Mouse (Mus musculus): ENCODE measurements around the gene U90926. TPM values are rescaled to one million over a fixed set of nuclear protein-coding genes. Genes with fewer than 3 reads are reported as not detected.

The U90926 gene
- total and polyA plus RNA-seq, 2 experiments: not detected

DNA sequence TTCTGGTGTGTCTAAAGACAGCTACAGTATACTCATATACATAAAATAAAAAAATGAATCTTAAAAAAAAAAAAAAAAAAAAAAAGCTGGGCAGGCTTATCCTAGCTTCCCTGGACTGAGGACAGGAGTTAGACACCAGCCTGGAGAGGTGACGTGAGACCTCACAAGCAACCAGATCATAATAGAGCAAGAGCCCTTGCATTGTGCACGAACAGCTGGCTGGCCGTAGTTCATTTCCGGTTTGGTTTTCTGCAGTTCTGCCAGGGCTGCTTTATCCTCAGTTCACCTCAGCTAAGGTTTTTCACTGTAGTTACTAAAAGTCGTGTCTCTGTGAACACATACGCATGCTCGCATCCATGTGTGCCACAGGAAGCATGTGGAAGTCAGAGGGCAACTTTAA is 12.6 kb upstream of the U90926 start:
- no peak for DNase-seq (ENCODE audit: extremely low read depth, low read depth, low spot score)
- WGBS: 53% methylated on average over 7 of the region's 7 CpGs
- no peak overlapping the region for H3K9ac ChIP-seq (ENCODE audit: low read depth, low read length)
- no peaks in the 10 kb centered on the region for H3K27me3 ChIP-seq (ENCODE audit: control insufficient read depth, insufficient read depth, low read length)
- no peaks in the 10 kb centered on the region for H3K4me1 ChIP-seq (ENCODE audit: control insufficient read depth, insufficient read depth, low read length)
- no peak overlapping the region for H3K27ac ChIP-seq (replicated peaks; ENCODE audit: insufficient read depth, low read depth, low read length)
- no peak overlapping the region for H3K4me3 ChIP-seq (ENCODE audit: insufficient read depth, low read depth, low read length)
- TF ChIP-seq POLR2A (IDR thresholded peaks at IDR 0.05; ENCODE audit: extremely low read depth, insufficient read depth, low read length): no peak
- no peak for TF ChIP-seq CTCF (IDR thresholded peaks at IDR 0.05; ENCODE audit: low read depth, low read length)
- no peaks in the 10 kb centered on the region for H3K36me3 ChIP-seq (ENCODE audit: control insufficient read depth, insufficient read depth, low read length)
- no peaks in the 10 kb centered on the region for H3K79me2 ChIP-seq (ENCODE audit: control insufficient read depth, insufficient read depth, low read length)

GRCm38 (mm10) chr5:92220287-92220902 is 5.2 kb upstream of the U90926 start:
- no peaks in the 10 kb centered on the region for H3K4me1 ChIP-seq (ENCODE audit: control insufficient read depth, insufficient read depth, low read length)
- no peak overlapping the region for H3K4me3 ChIP-seq (ENCODE audit: insufficient read depth, low read depth, low read length)
- TF ChIP-seq CTCF (IDR thresholded peaks at IDR 0.05; ENCODE audit: low read depth, low read length) (no peak), POLR2A (IDR thresholded peaks at IDR 0.05; ENCODE audit: extremely low read depth, insufficient read depth, low read length) (no peak)
- H3K27ac ChIP-seq (replicated peaks; ENCODE audit: insufficient read depth, low read depth, low read length): no peak overlapping the region
- H3K79me2 ChIP-seq (ENCODE audit: control insufficient read depth, insufficient read depth, low read length): no peaks in the 10 kb centered on the region
- H3K36me3 ChIP-seq (ENCODE audit: control insufficient read depth, insufficient read depth, low read length): no peaks in the 10 kb centered on the region
- no peaks in the 10 kb centered on the region for H3K27me3 ChIP-seq (ENCODE audit: control insufficient read depth, insufficient read depth, low read length)
- H3K9ac ChIP-seq (ENCODE audit: low read depth, low read length): no peak overlapping the region
- WGBS: 92% methylated on average over 8 of the region's 8 CpGs
- no peak for DNase-seq (ENCODE audit: extremely low read depth, low read depth, low spot score)

- WGBS: 73% methylated on average over 6 of the region's 6 CpGs
- Histone ChIP-seq H3K4me1 (ENCODE audit: control insufficient read depth, insufficient read depth, low read length) (no peaks in the 10 kb centered on the region), H3K27me3 (ENCODE audit: control insufficient read depth, insufficient read depth, low read length) (no peaks in the 10 kb centered on the region), H3K9ac (ENCODE audit: low read depth, low read length) (no peak overlapping the region), H3K79me2 (ENCODE audit: control insufficient read depth, insufficient read depth, low read length) (no peaks in the 10 kb centered on the region), H3K27ac (replicated peaks; ENCODE audit: insufficient read depth, low read depth, low read length) (no peak overlapping the region), H3K4me3 (ENCODE audit: insufficient read depth, low read depth, low read length) (no peak overlapping the region), H3K36me3 (ENCODE audit: control insufficient read depth, insufficient read depth, low read length) (no peaks in the 10 kb centered on the region)
- TF ChIP-seq CTCF (IDR thresholded peaks at IDR 0.05; ENCODE audit: low read depth, low read length): no peak
- no peak for TF ChIP-seq POLR2A (IDR thresholded peaks at IDR 0.05; ENCODE audit: extremely low read depth, insufficient read depth, low read length)
- DNase-seq (ENCODE audit: extremely low read depth, low read depth, low spot score): no peak
Measured at GRCm38 (mm10) chr5:92219826-92220225, 4.6 kb upstream of the U90926 start.

DNA sequence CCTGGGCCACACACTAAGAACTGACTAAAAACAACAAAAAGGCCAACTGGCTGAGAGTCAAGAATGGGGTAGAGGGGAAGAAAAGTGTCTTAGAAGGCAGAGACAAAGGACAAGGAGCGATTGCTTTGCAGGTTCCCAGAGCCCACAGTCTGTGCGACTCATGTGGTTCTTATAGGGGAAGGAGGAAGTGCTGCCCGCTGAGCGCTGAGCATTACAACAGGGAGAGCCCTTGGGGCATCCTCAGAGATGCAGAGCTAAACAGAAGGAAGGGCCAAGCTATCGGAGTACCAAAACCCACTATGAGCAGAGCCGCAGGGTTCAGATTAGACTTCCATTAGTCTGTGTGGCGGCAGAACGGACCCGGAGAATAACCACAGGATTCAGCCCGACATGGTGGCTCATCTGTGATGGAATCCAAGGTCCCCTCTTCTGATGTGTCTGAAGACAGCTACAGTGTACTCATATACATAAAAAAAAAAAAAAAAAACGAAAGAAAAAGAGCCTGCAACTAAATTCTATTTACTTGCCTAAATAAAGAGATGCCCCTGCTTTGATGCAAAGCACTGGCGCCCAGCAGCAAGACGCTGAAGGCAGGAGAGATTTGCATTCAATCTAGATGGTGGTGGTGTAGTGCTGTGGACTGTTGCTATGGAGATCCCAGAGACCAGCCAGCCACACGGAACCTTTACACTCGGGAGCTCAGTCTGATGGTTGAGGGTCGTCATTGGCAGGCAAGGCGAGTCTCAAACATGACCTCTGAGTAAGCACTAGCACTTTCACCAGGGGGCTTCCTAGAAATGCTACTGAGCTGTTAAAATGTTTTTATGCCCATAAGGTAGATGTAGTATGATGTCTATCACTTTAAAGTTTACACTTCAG is 3.9 kb upstream of the U90926 start:
- H3K9ac ChIP-seq (ENCODE audit: low read depth, low read length): no peak overlapping the region
- 76% methylated on average over 17 of the region's 17 CpGs for WGBS
- H3K27ac ChIP-seq (replicated peaks; ENCODE audit: insufficient read depth, low read depth, low read length): no peak overlapping the region
- H3K36me3 ChIP-seq (ENCODE audit: control insufficient read depth, insufficient read depth, low read length): no peaks in the 10 kb centered on the region
- DNase-seq (ENCODE audit: extremely low read depth, low read depth, low spot score): no peak
- TF ChIP-seq CTCF (IDR thresholded peaks at IDR 0.05; ENCODE audit: low read depth, low read length) (no peak), POLR2A (IDR thresholded peaks at IDR 0.05; ENCODE audit: extremely low read depth, insufficient read depth, low read length) (no peak)
- H3K79me2 ChIP-seq (ENCODE audit: control insufficient read depth, insufficient read depth, low read length): no peaks in the 10 kb centered on the region
- no peaks in the 10 kb centered on the region for H3K27me3 ChIP-seq (ENCODE audit: control insufficient read depth, insufficient read depth, low read length)
- no peaks in the 10 kb centered on the region for H3K4me1 ChIP-seq (ENCODE audit: control insufficient read depth, insufficient read depth, low read length)
- no peak overlapping the region for H3K4me3 ChIP-seq (ENCODE audit: insufficient read depth, low read depth, low read length)

DNA sequence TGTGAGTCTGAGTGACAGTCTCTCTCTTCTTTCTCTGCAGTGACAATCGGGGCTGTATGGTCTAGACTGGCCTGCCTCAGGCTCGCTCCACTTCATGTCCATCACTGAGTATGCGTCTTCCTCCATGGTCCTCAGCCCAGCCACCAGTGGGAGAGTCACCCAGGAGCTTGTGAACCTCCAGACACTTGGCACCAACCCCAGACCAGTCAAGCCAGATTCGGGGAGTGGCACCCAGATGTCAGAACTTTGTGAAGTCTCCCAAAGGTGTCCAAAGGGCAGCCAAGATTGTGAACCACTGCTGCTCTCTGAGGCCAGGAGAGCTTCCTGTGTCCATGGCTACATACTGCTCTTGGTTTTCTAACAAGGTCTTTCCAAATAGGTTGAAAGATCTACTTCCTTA is 3.0 kb downstream of the U90926 start:
- no peaks in the 10 kb centered on the region for H3K27me3 ChIP-seq (ENCODE audit: control insufficient read depth, insufficient read depth, low read length)
- TF ChIP-seq CTCF (IDR thresholded peaks at IDR 0.05; ENCODE audit: low read depth, low read length) (no peak), POLR2A (IDR thresholded peaks at IDR 0.05; ENCODE audit: extremely low read depth, insufficient read depth, low read length) (no peak)
- no peak overlapping the region for H3K27ac ChIP-seq (replicated peaks; ENCODE audit: insufficient read depth, low read depth, low read length)
- H3K4me3 ChIP-seq (ENCODE audit: insufficient read depth, low read depth, low read length): no peak overlapping the region
- WGBS: 77% methylated on average over 4 of the region's 4 CpGs
- H3K79me2 ChIP-seq (ENCODE audit: control insufficient read depth, insufficient read depth, low read length): no peaks in the 10 kb centered on the region
- H3K4me1 ChIP-seq (ENCODE audit: control insufficient read depth, insufficient read depth, low read length): no peaks in the 10 kb centered on the region
- no peak overlapping the region for H3K9ac ChIP-seq (ENCODE audit: low read depth, low read length)
- peak; percentile 22 for DNase-seq (ENCODE audit: extremely low read depth, low read depth, low spot score)
- no peaks in the 10 kb centered on the region for H3K36me3 ChIP-seq (ENCODE audit: control insufficient read depth, insufficient read depth, low read length)

DNA sequence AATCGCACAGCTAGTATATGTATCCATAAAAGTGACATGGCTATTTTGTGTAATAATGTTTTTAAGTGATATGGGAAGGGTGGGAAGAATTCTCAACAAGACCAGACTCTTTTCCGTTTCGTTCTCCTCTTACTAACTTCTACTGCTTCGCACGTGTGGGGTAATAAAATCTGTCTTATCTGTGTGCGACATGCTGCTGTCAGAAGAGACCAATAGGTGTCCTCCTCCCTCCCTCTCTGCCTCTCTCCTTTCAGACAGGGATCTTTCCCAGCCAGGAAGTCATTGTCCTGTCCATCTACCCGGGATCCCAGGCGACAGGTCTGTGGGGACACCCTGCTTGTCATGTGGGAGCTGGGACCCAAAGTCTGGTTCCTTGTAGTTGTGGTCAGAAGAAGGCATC is 5.0 kb downstream of the U90926 start:
- Histone ChIP-seq H3K27me3 (ENCODE audit: control insufficient read depth, insufficient read depth, low read length) (no peaks in the 10 kb centered on the region), H3K9ac (ENCODE audit: low read depth, low read length) (no peak overlapping the region), H3K79me2 (ENCODE audit: control insufficient read depth, insufficient read depth, low read length) (no peaks in the 10 kb centered on the region), H3K36me3 (ENCODE audit: control insufficient read depth, insufficient read depth, low read length) (no peaks in the 10 kb centered on the region), H3K4me1 (ENCODE audit: control insufficient read depth, insufficient read depth, low read length) (peaks cover 9% of the 10 kb centered on the region; the same call in 1 of the 2 replicates), H3K4me3 (ENCODE audit: insufficient read depth, low read depth, low read length) (no peak overlapping the region), H3K27ac (replicated peaks; ENCODE audit: insufficient read depth, low read depth, low read length) (no peak overlapping the region)
- TF ChIP-seq POLR2A (IDR thresholded peaks at IDR 0.05; ENCODE audit: extremely low read depth, insufficient read depth, low read length): no peak
- TF ChIP-seq CTCF (IDR thresholded peaks at IDR 0.05; ENCODE audit: low read depth, low read length): no peak
- DNase-seq (ENCODE audit: extremely low read depth, low read depth, low spot score): no peak
- 87% methylated on average over 8 of the region's 8 CpGs for WGBS

Data from liver, adult 2 months (tissue).